8 mouse cellular contexts compared by ENCODE assay signal in the genomic region with DNA sequence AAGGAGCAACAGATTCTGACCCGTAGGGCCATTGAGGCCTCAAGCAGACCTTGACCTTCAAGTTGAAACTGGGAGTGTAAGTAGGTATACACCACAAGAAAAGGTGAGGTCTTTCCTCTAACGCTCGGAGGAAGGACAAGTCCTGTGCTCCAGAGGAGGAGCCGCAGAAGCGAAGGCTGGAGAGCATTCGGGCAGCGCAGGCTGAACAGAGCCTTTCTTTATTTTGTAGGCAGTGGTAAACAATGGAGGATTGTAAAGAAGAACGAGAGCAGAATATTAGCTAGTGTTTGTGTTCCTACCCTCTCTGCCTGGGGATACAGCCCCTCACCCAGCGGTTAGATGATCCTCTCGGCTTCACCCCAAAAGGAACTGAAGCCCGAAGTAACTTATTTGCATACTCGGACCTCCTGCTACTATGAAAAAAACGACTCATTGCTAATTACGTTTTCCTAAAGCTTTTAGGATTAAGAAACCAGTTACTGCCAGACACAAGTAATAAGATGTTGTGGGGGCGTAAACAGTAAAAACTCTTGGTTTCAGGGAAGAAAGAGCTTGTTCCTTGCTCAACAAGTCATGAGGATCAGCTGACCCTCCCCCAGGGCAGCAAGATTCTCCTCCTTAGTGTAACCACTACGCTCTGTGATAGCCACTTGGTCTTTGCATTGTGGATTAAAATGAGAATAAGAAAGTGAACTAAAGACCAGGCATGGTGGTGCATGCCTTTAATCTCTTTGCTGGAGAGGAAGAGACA. TPM values are rescaled to one million over a fixed set of nuclear protein-coding genes. Genes with fewer than 3 reads are reported as not detected.
DNase-seq lines count a peak whose midpoint lies in the region; ATAC-seq lines count a peak whose summit lies in the region.

No protein-coding gene starts in this region.

- H3K9ac ChIP-seq in hindbrain, embryonic 11.5 days (ENCODE audit: low read depth, low read length) = no peak overlapping the region

- H3K27ac ChIP-seq in hindbrain, embryonic 11.5 days (ENCODE audit: low read depth, low read length) = peak overlapping the region; percentile 56

- H3K36me3 ChIP-seq in hindbrain, embryonic 11.5 days (ENCODE audit: control insufficient read depth, insufficient read depth, low read length) = no peaks in the 10 kb centered on the region

- DNase-seq in lung, adult 18-20 months = peak; percentile 32 to 37
- no peak for DNase-seq in lung, postnatal 14 days
- DNase-seq in c-Kit-positive CD71-positive TER-119-negative erythroid progenitor cells, embryonic 14.5 days (ENCODE audit: low read depth) = peak; percentile 32
- peak; percentile 44 for DNase-seq in hindbrain, embryonic 11.5 days (ENCODE audit: low spot score)
- peak; percentile 62 for DNase-seq in lung, postnatal 36 days
- no peak for DNase-seq in frontal cortex, postnatal 14 days (ENCODE audit: low spot score in 2 of 2)
- no peak for DNase-seq in thymus, adult 18-20 months
- DNase-seq in right cerebral cortex, postnatal 14 days = no peak

- ATAC-seq in hindbrain, embryonic 11.5 days (ENCODE audit: low FRiP score) = no peak

- H3K9me3 ChIP-seq in hindbrain, embryonic 11.5 days (ENCODE audit: control insufficient read depth, low read length) = no peaks in the 10 kb centered on the region

- peak overlapping the region; percentile 15 for H3K4me2 ChIP-seq in hindbrain, embryonic 11.5 days (replicated peaks; ENCODE audit: low read depth, low read length)

- no peaks in the 10 kb centered on the region for H3K27me3 ChIP-seq in hindbrain, embryonic 11.5 days (ENCODE audit: control insufficient read depth, insufficient read depth, low read length)

- H3K4me1 ChIP-seq in hindbrain, embryonic 11.5 days (replicated peaks; ENCODE audit: control insufficient read depth, insufficient read depth, low read length) = peaks cover 17% of the 10 kb centered on the region

- no peak overlapping the region for H3K4me3 ChIP-seq in hindbrain, embryonic 11.5 days (ENCODE audit: low read depth, low read length)

- 17% methylated on average over 16 of the region's 16 CpGs for WGBS in hindbrain, embryonic 11.5 days

RNA-seq across cellular contexts. Expression of gene Ppp1r15b, which starts 1.3 kb away (rescaled TPM):
- 37.8 and 48.7 TPM in 2 replicates for polyA plus RNA-seq in hindbrain, embryonic 11.5 days (2014; fragmentation: Nextera tagmentation; extraction: Ambion mirVana)

RNA-seq across cellular contexts. Expression of gene Plekha6, which starts 34.4 kb away (rescaled TPM):
- polyA plus RNA-seq in hindbrain, embryonic 11.5 days (2014; fragmentation: Nextera tagmentation; extraction: Ambion mirVana) = 14.6 and 22.1 TPM in 2 replicates

Comparison
In these comparisons a context has a peak if more than half of its experiments do, and no peak if none do; other contexts are left out.
1. DNase-seq: peak in lung, adult 18-20 months (2 of 2), c-Kit-positive CD71-positive TER-119-negative erythroid progenitor cells, embryonic 14.5 days (single experiment), hindbrain, embryonic 11.5 days (single experiment) and lung, postnatal 36 days (single experiment); none in lung, postnatal 14 days (single experiment), frontal cortex, postnatal 14 days (0 of 2), thymus, adult 18-20 months (0 of 2) and right cerebral cortex, postnatal 14 days (single experiment).